Mouse (Mus musculus): ENCODE measurements around the gene Hist1h2bk. TPM values are rescaled to one million over a fixed set of nuclear protein-coding genes. Genes with fewer than 3 reads are reported as not detected.
A peak's percentile ranks its signal among the peaks of the same experiment; 100 is the strongest.
"Not testable (repeated sequence)": the region's sequence is repeated elsewhere in the genome, so short reads cannot be mapped to it uniquely, and the experiment has no call there.

The Hist1h2bk gene
- total RNA-seq, 2 experiments from 2014 or later, result 13.9 to 29.0 TPM

- no peak for DNase-seq
Measured at GRCm38 (mm10) chr13:22040464-22041141, 4.9 kb downstream of the Hist1h2bk start.

GRCm38 (mm10) chr13:22041142-22041536, 5.5 kb downstream of the Hist1h2bk start, which contains the start of gene Hist1h4i:
Hist1h4i (minus strand) TSS chr13:22041362.
- peak; percentile 89 for DNase-seq

- no peak for DNase-seq
Measured at GRCm38 (mm10) chr13:22041651-22042567, 6.2 kb downstream of the Hist1h2bk start.

GRCm38 (mm10) chr13:22042568-22043502, 7.2 kb downstream of the Hist1h2bk start, which contains the start of the genes Hist1h2ag and Hist1h2bj:
Hist1h2ag (minus strand) TSS chr13:22042944.
Hist1h2bj (plus strand) TSS chr13:22043214.
- peak; percentile 79 for DNase-seq

- DNase-seq, result no peak
Measured at GRCm38 (mm10) chr13:22043503-22044431, 8.1 kb downstream of the Hist1h2bk start.

- DNase-seq, result no peak
Measured at GRCm38 (mm10) chr13:22044432-22045155, 8.9 kb downstream of the Hist1h2bk start.

- no peak for DNase-seq
Measured at GRCm38 (mm10) chr13:22045311-22045710, 9.6 kb downstream of the Hist1h2bk start.

- DNase-seq, result no peak
Measured at GRCm38 (mm10) chr13:22049041-22049440, 13.4 kb downstream of the Hist1h2bk start.

- DNase-seq, result no peak
Measured at GRCm38 (mm10) chr13:22049737-22050440, 14.2 kb downstream of the Hist1h2bk start.

- peak; percentile 81 for DNase-seq
Measured at GRCm38 (mm10) chr13:22050591-22051522, 15.2 kb downstream of the Hist1h2bk start.

GRCm38 (mm10) chr13:22051523-22051859, 15.8 kb downstream of the Hist1h2bk start:
- DNase-seq, result no peak

- DNase-seq, result no peak
Measured at GRCm38 (mm10) chr13:22053754-22054153, 18.1 kb downstream of the Hist1h2bk start.

- DNase-seq, result no peak
Measured at GRCm38 (mm10) chr13:22061422-22061821, 25.8 kb downstream of the Hist1h2bk start.

GRCm38 (mm10) chr13:22063468-22063867, 27.8 kb downstream of the Hist1h2bk start:
- DNase-seq, result no peak

- not testable (repeated sequence) for DNase-seq
Measured at GRCm38 (mm10) chr13:22084140-22084539, 48.5 kb downstream of the Hist1h2bk start, which contains the start of gene Vmn1r188. Vmn1r188 (plus strand) TSS chr13:22084440.

All from gastrocnemius, postnatal 25 days (tissue).